Mouse (Mus musculus) kidney, embryonic 15.5 days (tissue): ENCODE measurements at regions not wholly inside any gene's neighbourhood (a gene's known extent, or its start where the extent isn't known, plus 50 kb on each side); places are given as distances from the start of the nearest gene placed in this dataset.

ENCODE experiments used
- ATAC-seq: fragments of 200-750 bp; cut with Nextera tagmentation; replicated peaks from 2 replicates; pipeline ENCODE4 v1.8.0; 2017; ENCODE audit warnings: moderate TSS enrichment; ENCODE audit not compliant: low FRiP score
- H3K27ac ChIP-seq: fragments of 300-500 bp; sonication (generic); 2 replicates; pipeline ENCODE4 v1.5.1; 2015; ENCODE audit warnings: mild to moderate bottlenecking, inconsistent platforms
- H3K27me3 ChIP-seq: fragments of 300-500 bp; sonication (generic); 2 replicates; pipeline ENCODE4 v1.6.1; 2015; ENCODE audit warnings: inconsistent platforms
- H3K36me3 ChIP-seq: fragments of 300-500 bp; sonication (generic); 2 replicates; pipeline ENCODE4 v1.6.1; 2015; ENCODE audit warnings: inconsistent platforms
- H3K4me1 ChIP-seq: fragments of 300-500 bp; sonication (generic); 2 replicates; pipeline ENCODE4 v1.6.1; 2015; ENCODE audit warnings: inconsistent platforms
- H3K4me2 ChIP-seq: fragments of 300-500 bp; sonication (generic); 2 replicates; pipeline ENCODE4 v1.6.1; 2015; ENCODE audit warnings: moderate library complexity, mild to moderate bottlenecking, inconsistent platforms
- H3K4me3 ChIP-seq: fragments of 300-500 bp; sonication (generic); replicated peaks from 2 replicates; pipeline ENCODE4 v1.5.1; 2015; ENCODE audit warnings: mild to moderate bottlenecking, inconsistent platforms
- H3K9ac ChIP-seq: fragments of 300-500 bp; sonication (generic); 2 replicates; pipeline ENCODE4 v1.6.1; 2015; ENCODE audit warnings: mild to moderate bottlenecking, inconsistent platforms
- H3K9me3 ChIP-seq: fragments of 300-500 bp; sonication (generic); replicated peaks from 2 replicates; pipeline ENCODE4 v1.6.1; 2016; ENCODE audit warnings: inconsistent platforms
- WGBS: fragments of 180-500 bp; shearing (Covaris S2); methylation state at CpG from one replicate; pipeline ENCODE4 v1.1.7; 2015; ENCODE audit warnings: mixed read lengths; 5-methylcytosine and 5-hydroxymethylcytosine counted together

- Histone ChIP-seq H3K4me1 (no peaks in the 10 kb centered on the region), H3K9me3 (no peaks in the 10 kb centered on the region), H3K27me3 (peaks cover 23% of the 10 kb centered on the region), H3K4me2 (no peak overlapping the region), H3K9ac (no peak overlapping the region), H3K27ac (no peak overlapping the region), H3K4me3 (no peak overlapping the region), H3K36me3 (no peaks in the 10 kb centered on the region)
- no peak for ATAC-seq
These were observed 117.1 kb upstream of the Acsl4 start for GRCm38 (mm10) chrX:142507475-142507874.

DNA sequence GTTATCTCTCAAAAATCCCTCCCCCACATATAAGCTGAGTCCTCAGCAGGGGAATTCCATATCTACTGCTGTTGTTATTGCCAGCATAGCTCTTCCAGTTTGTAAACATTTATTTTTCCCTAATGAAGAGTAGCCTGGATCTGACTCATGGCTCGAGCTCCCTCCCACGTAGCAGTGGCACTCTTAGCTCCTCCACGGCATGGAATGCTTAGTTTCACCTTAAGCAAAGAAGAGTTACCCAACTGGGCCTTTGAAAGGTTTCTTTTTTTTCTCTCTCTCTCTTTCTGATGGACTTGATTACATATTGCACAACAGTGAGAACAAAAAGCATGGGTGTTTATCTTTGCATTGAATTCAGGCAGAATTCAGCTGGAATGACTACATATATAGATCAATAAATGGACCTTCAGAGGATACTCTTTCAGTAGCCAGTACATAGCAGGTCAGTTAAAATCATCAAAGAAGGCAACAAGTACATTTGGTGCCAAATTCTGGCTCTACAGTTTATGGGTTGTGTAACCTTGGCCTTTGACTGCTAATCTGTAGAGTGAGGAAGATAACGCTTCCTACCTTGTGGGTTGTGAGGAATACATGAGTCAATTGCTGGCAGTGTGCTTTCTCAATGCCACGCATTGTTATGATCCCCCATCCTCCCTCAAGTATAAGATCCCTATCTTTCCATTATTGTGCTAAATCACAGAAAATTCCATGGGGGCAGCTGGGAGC, 126.2 kb upstream of the Acsl4 start:
- Histone ChIP-seq H3K27ac (no peak overlapping the region), H3K9ac (no peak overlapping the region), H3K4me1 (no peaks in the 10 kb centered on the region), H3K27me3 (peaks cover 19% of the 10 kb centered on the region), H3K9me3 (no peaks in the 10 kb centered on the region), H3K4me2 (no peak overlapping the region), H3K36me3 (no peaks in the 10 kb centered on the region), H3K4me3 (no peak overlapping the region)
- no peak for ATAC-seq
- WGBS, result 78% methylated on average over 5 of the region's 5 CpGs

GRCm38 (mm10) chrX:142517205-142517604, 126.9 kb upstream of the Acsl4 start:
- no peaks in the 10 kb centered on the region for H3K4me1 ChIP-seq
- H3K4me2 ChIP-seq, result no peak overlapping the region
- H3K9me3 ChIP-seq, result no peaks in the 10 kb centered on the region
- H3K36me3 ChIP-seq, result no peaks in the 10 kb centered on the region
- H3K9ac ChIP-seq, result no peak overlapping the region
- H3K27me3 ChIP-seq, result peaks cover 20% of the 10 kb centered on the region
- H3K27ac ChIP-seq, result no peak overlapping the region
- no peak for ATAC-seq
- 89% methylated on average over 5 of the region's 5 CpGs for WGBS
- H3K4me3 ChIP-seq, result no peak overlapping the region

DNA sequence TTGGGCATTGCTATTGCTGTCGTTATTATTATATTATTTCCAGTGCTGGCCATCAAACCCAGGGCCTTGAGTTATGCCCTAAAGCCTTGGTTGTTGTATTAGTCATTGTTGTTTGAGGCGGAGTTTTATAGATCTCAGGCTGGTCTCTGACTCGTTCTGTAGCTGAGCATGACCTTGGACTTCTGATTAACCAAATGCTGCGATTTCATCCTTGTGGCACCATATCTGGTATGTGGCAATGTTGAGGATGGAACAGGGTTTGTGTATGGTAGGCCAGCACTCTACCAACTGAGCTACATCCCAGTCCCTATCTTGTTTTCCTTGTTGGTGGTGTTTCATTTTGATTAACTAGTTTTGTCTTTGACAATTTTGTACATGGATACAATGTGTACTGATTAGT, 130.7 kb upstream of the Acsl4 start:
- Histone ChIP-seq H3K4me1 (no peaks in the 10 kb centered on the region), H3K9me3 (no peaks in the 10 kb centered on the region), H3K27ac (no peak overlapping the region), H3K9ac (no peak overlapping the region), H3K4me2 (no peak overlapping the region), H3K27me3 (peaks cover 10% of the 10 kb centered on the region; the same call in 1 of the 2 replicates), H3K36me3 (no peaks in the 10 kb centered on the region), H3K4me3 (no peak overlapping the region)
- ATAC-seq, result no peak
- WGBS, result 77% methylated on average over 4 of the region's 4 CpGs

DNA sequence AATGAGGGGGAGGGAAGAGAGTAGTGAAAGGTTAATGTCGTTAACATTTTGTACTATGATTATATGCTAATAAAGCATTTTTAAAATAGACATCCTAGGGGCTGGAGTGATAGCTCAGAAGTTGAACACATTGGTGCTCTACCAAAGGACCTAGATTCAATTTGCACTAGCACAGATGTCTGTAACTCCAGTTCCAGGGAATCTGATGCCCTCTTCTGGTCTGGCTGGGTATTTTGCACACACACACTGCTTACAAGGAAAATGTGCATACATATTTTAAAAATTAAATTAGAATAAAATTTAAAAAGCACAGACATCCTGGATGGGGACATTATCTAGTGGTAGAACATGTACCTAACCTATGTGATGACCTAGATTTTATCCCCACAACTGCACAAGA, 136.6 kb upstream of the Acsl4 start:
- no peaks in the 10 kb centered on the region for H3K9me3 ChIP-seq
- no peaks in the 10 kb centered on the region for H3K4me1 ChIP-seq
- 41% methylated on average over 1 of the region's 1 CpGs for WGBS
- H3K27ac ChIP-seq, result no peak overlapping the region
- no peak overlapping the region for H3K4me3 ChIP-seq
- peaks cover 6% of the 10 kb centered on the region; the same call in 1 of the 2 replicates for H3K27me3 ChIP-seq
- H3K36me3 ChIP-seq, result no peaks in the 10 kb centered on the region
- H3K9ac ChIP-seq, result no peak overlapping the region
- no peak for ATAC-seq
- no peak overlapping the region for H3K4me2 ChIP-seq

- no peak overlapping the region for H3K9ac ChIP-seq
- H3K4me1 ChIP-seq, result no peaks in the 10 kb centered on the region
- no peak overlapping the region for H3K4me2 ChIP-seq
- H3K9me3 ChIP-seq, result no peaks in the 10 kb centered on the region
- no peak for ATAC-seq
- H3K36me3 ChIP-seq, result no peaks in the 10 kb centered on the region
- H3K27ac ChIP-seq, result no peak overlapping the region
- no peak overlapping the region for H3K4me3 ChIP-seq
- WGBS, result 72% methylated on average over 7 of the region's 7 CpGs
- peaks cover 11% of the 10 kb centered on the region for H3K27me3 ChIP-seq
These were observed 139.6 kb upstream of the Acsl4 start for GRCm38 (mm10) chrX:142529892-142530291.

DNA sequence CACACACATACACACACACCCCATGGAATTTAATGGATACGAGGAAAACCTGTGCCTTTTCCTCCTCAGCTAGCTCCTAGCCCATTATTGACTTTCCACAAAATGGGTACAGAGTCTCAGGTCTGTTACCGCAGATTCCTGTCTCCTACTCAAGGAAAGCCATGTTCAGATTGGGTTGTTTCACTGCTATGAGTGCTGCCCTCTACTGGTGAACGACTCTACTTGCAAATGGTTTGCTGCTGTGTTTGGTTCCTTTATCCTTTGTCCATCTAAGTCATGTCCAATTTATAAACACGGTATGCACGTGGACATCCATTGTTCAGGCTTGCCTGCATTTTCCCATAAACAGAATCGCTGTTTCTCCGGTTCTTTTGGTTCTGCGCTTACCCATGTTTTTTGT, 144.4 kb upstream of the Acsl4 start:
- 41% methylated on average over 8 of the region's 8 CpGs for WGBS
- H3K9me3 ChIP-seq, result no peaks in the 10 kb centered on the region
- H3K27ac ChIP-seq, result no peak overlapping the region
- no peak for ATAC-seq
- no peak overlapping the region for H3K4me2 ChIP-seq
- peaks cover 13% of the 10 kb centered on the region for H3K27me3 ChIP-seq
- no peak overlapping the region for H3K4me3 ChIP-seq
- H3K9ac ChIP-seq, result no peak overlapping the region
- H3K36me3 ChIP-seq, result no peaks in the 10 kb centered on the region
- 0 out of 2 replicates have a peak, but pooled peaks cover under 1% of the 10 kb centered on the region for H3K4me1 ChIP-seq

- Histone ChIP-seq H3K4me3 (no peak overlapping the region), H3K4me1 (0 out of 2 replicates have a peak, but pooled peaks cover 4% of the 10 kb centered on the region), H3K9ac (no peak overlapping the region), H3K36me3 (no peaks in the 10 kb centered on the region), H3K27ac (no peak overlapping the region), H3K9me3 (no peaks in the 10 kb centered on the region), H3K4me2 (no peak overlapping the region), H3K27me3 (peaks cover 14% of the 10 kb centered on the region)
- no peak for ATAC-seq
- 93% methylated on average over 1 of the region's 1 CpGs for WGBS
These were observed 145.2 kb upstream of the Acsl4 start for GRCm38 (mm10) chrX:142535540-142535939.

DNA sequence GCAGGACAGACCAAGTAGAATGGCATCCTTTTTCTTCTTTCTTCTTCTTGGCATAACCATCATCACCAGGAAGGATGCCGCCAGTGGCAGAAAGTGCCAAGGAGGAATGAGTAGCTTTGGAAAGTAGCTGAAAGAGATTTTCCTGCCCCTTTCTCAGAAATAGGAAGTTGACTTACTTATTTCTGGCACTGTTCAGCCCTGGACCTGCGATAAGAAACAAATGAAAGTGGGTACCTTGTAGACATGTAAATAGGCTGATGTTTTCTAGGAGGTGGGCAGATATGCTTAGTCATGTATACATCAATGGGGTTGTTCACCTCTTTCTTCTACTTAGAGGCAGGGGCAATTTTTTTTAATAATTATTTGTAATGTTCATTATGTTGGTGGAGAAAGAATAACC, 145.3 kb upstream of the Tmem164 start:
- H3K27me3 ChIP-seq, result peaks cover 14% of the 10 kb centered on the region
- H3K4me3 ChIP-seq, result no peak overlapping the region
- H3K4me1 ChIP-seq, result 0 out of 2 replicates have a peak, but pooled peaks cover 4% of the 10 kb centered on the region
- WGBS, result 89% methylated on average over 2 of the region's 2 CpGs
- no peak for ATAC-seq
- H3K27ac ChIP-seq, result no peak overlapping the region
- H3K9me3 ChIP-seq, result no peaks in the 10 kb centered on the region
- no peak overlapping the region for H3K9ac ChIP-seq
- H3K36me3 ChIP-seq, result no peaks in the 10 kb centered on the region
- H3K4me2 ChIP-seq, result no peak overlapping the region

GRCm38 (mm10) chrX:142537259-142537963, 143.8 kb upstream of the Tmem164 start:
- WGBS, result 78% methylated on average over 5 of the region's 5 CpGs
- H3K4me3 ChIP-seq, result no peak overlapping the region
- peaks cover 14% of the 10 kb centered on the region for H3K27me3 ChIP-seq
- no peak overlapping the region for H3K9ac ChIP-seq
- no peaks in the 10 kb centered on the region for H3K36me3 ChIP-seq
- H3K9me3 ChIP-seq, result no peaks in the 10 kb centered on the region
- H3K4me2 ChIP-seq, result no peak overlapping the region
- no peak for ATAC-seq
- no peak overlapping the region for H3K27ac ChIP-seq
- 0 out of 2 replicates have a peak, but pooled peaks cover 4% of the 10 kb centered on the region for H3K4me1 ChIP-seq

DNA sequence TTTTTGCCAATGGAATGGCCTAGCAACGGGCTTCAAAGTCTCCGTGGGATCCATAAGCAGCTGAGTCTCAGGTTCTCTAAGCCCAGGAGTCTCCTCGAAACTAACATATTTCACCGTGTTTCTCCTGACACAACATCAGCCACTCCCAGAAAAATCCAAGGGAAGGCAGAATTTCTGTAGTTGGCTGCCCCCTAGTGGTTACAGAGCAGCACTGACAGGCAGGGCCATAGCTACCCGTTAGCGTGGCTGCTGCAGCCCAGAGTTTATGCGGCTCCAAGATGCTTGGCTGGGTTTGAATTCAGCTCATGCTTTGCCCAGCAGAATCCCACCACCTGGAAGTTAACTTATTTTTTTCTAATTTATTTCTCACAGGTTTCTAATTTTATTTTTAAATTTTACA, 140.9 kb upstream of the Tmem164 start:
- Histone ChIP-seq H3K27me3 (peaks cover 30% of the 10 kb centered on the region), H3K4me3 (no peak overlapping the region), H3K9me3 (no peaks in the 10 kb centered on the region), H3K27ac (no peak overlapping the region), H3K36me3 (no peaks in the 10 kb centered on the region), H3K9ac (no peak overlapping the region), H3K4me1 (0 out of 2 replicates have a peak, but pooled peaks cover 4% of the 10 kb centered on the region), H3K4me2 (peak overlapping the region; percentile 35; the same call in 1 of the 2 replicates)
- 12% methylated on average over 7 of the region's 7 CpGs for WGBS
- peak; percentile 62 for ATAC-seq

GRCm38 (mm10) chrX:142552196-142552595, 129.0 kb upstream of the Tmem164 start:
- Histone ChIP-seq H3K4me1 (no peaks in the 10 kb centered on the region), H3K9me3 (no peaks in the 10 kb centered on the region), H3K27me3 (peaks cover 39% of the 10 kb centered on the region), H3K4me3 (no peak overlapping the region), H3K9ac (no peak overlapping the region), H3K36me3 (no peaks in the 10 kb centered on the region), H3K27ac (no peak overlapping the region), H3K4me2 (no peak overlapping the region)
- ATAC-seq, result no peak
- 83% methylated on average over 4 of the region's 4 CpGs for WGBS
